ENCODE assay signal across 8 mouse cellular contexts in the genomic region with DNA sequence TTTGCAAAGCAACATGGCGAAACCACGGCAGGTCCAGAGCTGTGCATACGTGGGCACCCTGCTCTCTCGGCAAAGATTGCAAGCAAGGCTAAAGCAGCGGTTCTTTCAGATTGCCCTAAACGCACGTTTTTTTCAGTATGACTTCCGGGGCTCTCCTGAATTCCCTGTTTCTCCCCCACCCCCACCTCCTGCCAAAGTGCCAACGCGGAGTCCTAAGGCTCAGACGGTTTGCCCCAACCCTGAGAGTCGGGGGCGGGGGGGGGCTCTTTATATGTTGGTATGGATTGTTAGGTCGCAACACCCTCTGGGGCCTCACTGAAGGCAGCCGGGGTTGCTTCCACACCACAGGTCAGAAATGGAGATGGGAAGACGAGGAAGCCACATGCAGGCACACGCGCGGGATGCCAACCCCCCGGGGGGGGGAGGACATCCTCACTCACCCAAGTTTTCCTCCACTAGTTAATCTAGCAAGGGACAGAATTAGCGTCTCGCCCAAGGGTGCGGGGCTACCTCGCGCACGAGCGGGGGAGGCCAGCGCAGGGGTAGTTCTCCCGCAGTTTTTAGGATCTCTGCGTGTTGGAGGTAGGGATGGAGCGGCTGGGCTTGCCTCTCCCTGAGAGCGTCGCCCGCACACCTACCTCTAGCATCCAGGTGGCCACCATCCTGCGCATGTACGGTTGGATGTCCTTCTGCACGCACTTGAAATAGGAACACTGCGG. TPM values are rescaled to one million over a fixed set of nuclear protein-coding genes. Genes with fewer than 3 reads are reported as not detected.
A peak's percentile ranks its signal among the peaks of the same experiment; 100 is the strongest.
DNase-seq lines count a peak whose midpoint lies in the region; ATAC-seq and TF ChIP-seq lines count a peak whose summit lies in the region.

No protein-coding gene starts in this region.

- H3K36me3 ChIP-seq in forebrain, embryonic 11.5 days (ENCODE audit: control insufficient read depth, insufficient read depth, low read length) = peaks cover 4% of the 10 kb centered on the region; the same call in 1 of the 2 replicates
- H3K36me3 ChIP-seq in hindbrain, embryonic 16.5 days (ENCODE audit: control insufficient read depth, insufficient read depth, low read length) = no peaks in the 10 kb centered on the region
- no peaks in the 10 kb centered on the region for H3K36me3 ChIP-seq in lung, embryonic 15.5 days

- H3K9ac ChIP-seq in forebrain, embryonic 11.5 days (ENCODE audit: low read length) = peak overlapping the region; percentile 94
- H3K9ac ChIP-seq in hindbrain, embryonic 16.5 days (ENCODE audit: low read depth, low read length) = peak overlapping the region; percentile 47
- H3K9ac ChIP-seq in lung, embryonic 15.5 days = peak overlapping the region; percentile 75

- WGBS in forebrain, embryonic 11.5 days = under 1% methylated on average over 38 of the region's 38 CpGs
- WGBS in hindbrain, embryonic 16.5 days = under 1% methylated on average over 38 of the region's 38 CpGs
- 1% methylated on average over 38 of the region's 38 CpGs for WGBS in lung, embryonic 15.5 days

- peak overlapping the region; percentile 75 for H3K4me3 ChIP-seq in layer of hippocampus, adult 2 months
- peak overlapping the region; percentile 86 for H3K4me3 ChIP-seq in forebrain, embryonic 11.5 days (ENCODE audit: low read depth, low read length)
- H3K4me3 ChIP-seq in hindbrain, embryonic 16.5 days (ENCODE audit: low read length) = peak overlapping the region; percentile 44
- peak overlapping the region; percentile 72 for H3K4me3 ChIP-seq in lung, embryonic 15.5 days

- H3K27ac ChIP-seq in layer of hippocampus, adult 2 months = peak overlapping the region; percentile 94
- H3K27ac ChIP-seq in forebrain, embryonic 11.5 days (ENCODE audit: low read depth, low read length) = peak overlapping the region; percentile 72
- H3K27ac ChIP-seq in hindbrain, embryonic 16.5 days (ENCODE audit: low read depth, low read length) = peak overlapping the region; percentile 31; the same call in 1 of the 2 replicates
- H3K27ac ChIP-seq in lung, embryonic 15.5 days = peak overlapping the region; percentile 70

- intact Hi-C loops in gastrocnemius, postnatal 14 days (cut with DNase I; ENCODE audit: low total_unique reads) = loop anchor here (2.0 to 10.0 kb wide), 4 partner anchors 105 to 297 kb away; a partner anchor contains a TSS

- H3K27me3 ChIP-seq in forebrain, embryonic 11.5 days (ENCODE audit: control insufficient read depth, insufficient read depth, low read length) = peaks cover 13% of the 10 kb centered on the region
- H3K27me3 ChIP-seq in hindbrain, embryonic 16.5 days (replicated peaks; ENCODE audit: control insufficient read depth, insufficient read depth, low read length) = peaks cover 21% of the 10 kb centered on the region
- no peaks in the 10 kb centered on the region for H3K27me3 ChIP-seq in lung, embryonic 15.5 days

- no peak for ATAC-seq in forebrain, embryonic 11.5 days (replicated peaks; ENCODE audit: low FRiP score)
- no peak for ATAC-seq in hindbrain, embryonic 16.5 days
- ATAC-seq in lung, embryonic 15.5 days (ENCODE audit: borderline replicate concordance, extremely low read depth, low FRiP score, low TSS enrichment) = no peak

- H3K4me1 ChIP-seq in forebrain, embryonic 11.5 days (replicated peaks; ENCODE audit: control insufficient read depth, insufficient read depth, low read length) = peaks cover 32% of the 10 kb centered on the region
- H3K4me1 ChIP-seq in hindbrain, embryonic 16.5 days (ENCODE audit: control insufficient read depth, insufficient read depth, low read depth, low read length) = peaks cover 48% of the 10 kb centered on the region
- H3K4me1 ChIP-seq in lung, embryonic 15.5 days = peaks cover 66% of the 10 kb centered on the region

- H3K4me2 ChIP-seq in forebrain, embryonic 11.5 days (ENCODE audit: low read depth, low read length, severe bottlenecking) = peak overlapping the region; percentile 82
- peak overlapping the region; percentile 64 for H3K4me2 ChIP-seq in hindbrain, embryonic 16.5 days (ENCODE audit: low read length)
- peak overlapping the region; percentile 93 for H3K4me2 ChIP-seq in lung, embryonic 15.5 days

- no peaks in the 10 kb centered on the region for H3K9me3 ChIP-seq in forebrain, embryonic 11.5 days (ENCODE audit: control insufficient read depth, low read length)
- no peaks in the 10 kb centered on the region for H3K9me3 ChIP-seq in hindbrain, embryonic 16.5 days (ENCODE audit: control insufficient read depth, low read length)
- no peaks in the 10 kb centered on the region for H3K9me3 ChIP-seq in lung, embryonic 15.5 days

- no peak for TF ChIP-seq CTCF in layer of hippocampus, adult 2 months (conservative IDR thresholded peaks at IDR 0.05)

- DNase-seq in layer of hippocampus, adult 2 months (ENCODE audit: low spot score in 2 of 2) = no peak
- no peak for DNase-seq in layer of hippocampus, postnatal 14 days (ENCODE audit: low spot score in 2 of 2)
- DNase-seq in Muller cell, postnatal 12 days (ENCODE audit: inconsistent ontology term) = peak; percentile 48
- DNase-seq in forebrain, embryonic 11.5 days (ENCODE audit: low spot score) = peak; percentile 73
- peak; percentile 57 for DNase-seq in right cerebral cortex, postnatal 10 days (ENCODE audit: low spot score in 2 of 2)
- no peak for DNase-seq in gastrocnemius, postnatal 14 days

RNA-seq across cellular contexts. Expression of a gene that starts 1.9 kb away (rescaled TPM):
- 100 to 1,000 TPM; 116 to 142 TPM for total RNA-seq in layer of hippocampus, adult 2 months (2021)
- total RNA-seq in layer of hippocampus, postnatal 14 days (2021) = 100 to 1,000 TPM; 174 to 210 TPM
- 1,258 and 1,292 TPM in 2 replicates for polyA plus RNA-seq in forebrain, embryonic 11.5 days (2014; fragmentation: Nextera tagmentation; extraction: Ambion mirVana)
- polyA plus RNA-seq in hindbrain, embryonic 16.5 days (2015; fragmentation: Nextera tagmentation; extraction: Ambion mirVana) = 248 and 340 TPM in 2 replicates
- 599 and 663 TPM in 2 replicates for polyA plus RNA-seq in lung, embryonic 15.5 days (2015; fragmentation: Nextera tagmentation; extraction: Ambion mirVana)
- total RNA-seq in gastrocnemius, postnatal 14 days (2021) = 10 to 100 TPM; 17.6 to 31.6 TPM

RNA-seq across cellular contexts. Expression of a gene that starts 40.7 kb away (rescaled TPM):
- 10 to 100 TPM; 25.6 to 27.3 TPM for total RNA-seq in layer of hippocampus, adult 2 months (2021)
- total RNA-seq in layer of hippocampus, postnatal 14 days (2021) = 10 to 100 TPM; 30.6 to 36.6 TPM
- 5.3 and 6.8 TPM in 2 replicates for polyA plus RNA-seq in forebrain, embryonic 11.5 days (2014; fragmentation: Nextera tagmentation; extraction: Ambion mirVana)
- 6.0 and 8.6 TPM in 2 replicates for polyA plus RNA-seq in hindbrain, embryonic 16.5 days (2015; fragmentation: Nextera tagmentation; extraction: Ambion mirVana)
- polyA plus RNA-seq in lung, embryonic 15.5 days (2015; fragmentation: Nextera tagmentation; extraction: Ambion mirVana) = 3.2 and 3.7 TPM in 2 replicates
- 10 to 100 TPM; 16.4 to 18.9 TPM for total RNA-seq in gastrocnemius, postnatal 14 days (2021)

Comparison
In these comparisons a context has a peak if more than half of its experiments do, and no peak if none do; other contexts are left out.
1. DNase-seq: peak in Muller cell, postnatal 12 days (single experiment), forebrain, embryonic 11.5 days (single experiment) and right cerebral cortex, postnatal 10 days (2 of 2); none in layer of hippocampus, adult 2 months (0 of 2), layer of hippocampus, postnatal 14 days (0 of 2) and gastrocnemius, postnatal 14 days (single experiment).
2. H3K27ac ChIP-seq: peak in every context shown above with its lines; median percentile 94 in layer of hippocampus, adult 2 months; 72 in forebrain, embryonic 11.5 days; 70 in lung, embryonic 15.5 days; 31 in hindbrain, embryonic 16.5 days.
3. Peak in every context shown above with its lines, with median percentiles within 50 percentile points of each other: H3K4me3 ChIP-seq, H3K4me2 ChIP-seq and H3K9ac ChIP-seq.